Mouse (Mus musculus) hindbrain, embryonic 10.5 days (tissue): ENCODE measurements at regions not wholly inside any gene's neighbourhood (a gene's known extent, or its start where the extent isn't known, plus 50 kb on each side); places are given as distances from the start of the nearest gene placed in this dataset.

Experiments
- DNase-seq: peaks from one replicate; pipeline ENCODE4 v3.0.0-alpha.2; 2017; ENCODE audit warnings: low spot score
- H3K27ac ChIP-seq: fragments of 300-500 bp; sonication (generic); 2 replicates; pipeline ENCODE4 v1.5.1; 2016; ENCODE audit warnings: mild to moderate bottlenecking, moderate library complexity
- H3K27me3 ChIP-seq: fragments of 300-500 bp; sonication (generic); 2 replicates; pipeline ENCODE4 v1.6.1; 2016; ENCODE audit warnings: mild to moderate bottlenecking; ENCODE audit not compliant: poor library complexity, insufficient read depth, severe bottlenecking
- H3K36me3 ChIP-seq: fragments of 300-500 bp; sonication (generic); 2 replicates; pipeline ENCODE4 v1.6.1; 2016; ENCODE audit warnings: mild to moderate bottlenecking, moderate library complexity
- H3K4me1 ChIP-seq: fragments of 300-500 bp; sonication (generic); replicated peaks from 2 replicates; pipeline ENCODE4 v1.6.1; 2016; ENCODE audit warnings: mild to moderate bottlenecking
- H3K4me3 ChIP-seq: fragments of 300-500 bp; sonication (generic); 2 replicates; pipeline ENCODE4 v1.5.1; 2016; ENCODE audit warnings: mild to moderate bottlenecking, moderate library complexity
- H3K9me3 ChIP-seq: fragments of 300-500 bp; sonication (generic); 2 replicates; pipeline ENCODE4 v1.6.1; 2016; ENCODE audit warnings: mild to moderate bottlenecking, moderate library complexity
- WGBS: fragments of 180-500 bp; shearing (Covaris S2); methylation state at CpG from one replicate; pipeline ENCODE4 v1.1.7; 2016; 5-methylcytosine and 5-hydroxymethylcytosine counted together

DNA sequence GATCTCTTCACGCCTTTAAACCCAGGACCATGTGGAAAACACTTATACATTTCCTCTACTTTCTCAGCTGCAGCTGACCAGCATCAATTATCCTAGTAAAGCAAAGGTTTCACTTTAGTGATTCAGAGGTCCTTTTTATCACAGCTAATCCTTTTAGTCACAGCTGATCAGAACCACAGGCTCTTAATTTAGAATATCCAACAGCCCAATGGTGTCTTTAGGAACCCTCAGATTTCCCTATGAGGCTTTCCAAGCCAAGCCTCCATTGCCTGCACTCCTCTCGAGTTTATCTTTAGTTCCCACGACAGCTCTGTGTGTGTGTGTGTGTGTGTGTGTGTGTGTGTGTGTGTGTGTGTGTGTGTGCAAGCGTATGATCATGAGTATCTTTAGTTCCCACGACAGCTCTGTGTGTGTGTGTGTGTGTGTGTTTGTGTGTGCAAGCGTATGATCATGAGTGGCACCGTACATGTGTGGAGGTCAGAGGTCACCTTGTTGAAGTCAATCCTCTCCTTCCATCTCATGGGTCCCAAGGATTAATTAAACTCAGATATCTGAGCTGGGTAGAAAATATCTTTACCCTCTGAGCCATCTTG, 85.4 kb upstream of the Gm34302 start:
- H3K4me3 ChIP-seq: no peak overlapping the region
- no peaks in the 10 kb centered on the region for H3K27me3 ChIP-seq
- DNase-seq: no peak
- H3K27ac ChIP-seq: no peak overlapping the region
- 82% methylated on average over 7 of the region's 7 CpGs for WGBS
- H3K9me3 ChIP-seq: no peaks in the 10 kb centered on the region
- H3K36me3 ChIP-seq: no peaks in the 10 kb centered on the region
- no peaks in the 10 kb centered on the region for H3K4me1 ChIP-seq

DNA sequence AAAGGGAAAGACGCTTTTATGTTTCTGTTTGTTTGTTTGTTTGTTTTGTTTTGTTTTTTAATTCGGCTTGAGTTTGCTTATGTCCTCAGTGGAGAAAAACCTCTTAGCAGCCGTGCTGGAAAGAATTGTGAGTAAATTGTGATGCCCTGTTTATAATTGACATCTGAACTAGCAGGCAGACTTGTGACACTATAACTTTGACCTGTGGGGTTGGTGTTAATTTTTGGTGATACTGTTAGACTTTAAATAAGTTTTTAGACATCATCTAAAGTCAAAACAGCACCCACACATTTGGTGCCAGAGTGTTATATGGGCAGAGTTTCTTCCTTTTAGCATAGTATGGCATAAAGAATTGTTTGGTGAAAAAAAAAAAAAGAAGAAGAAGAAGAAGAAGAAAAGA, 84.0 kb upstream of the Gm34302 start:
- 87% methylated on average over 3 of the region's 3 CpGs for WGBS
- Histone ChIP-seq H3K27me3 (no peaks in the 10 kb centered on the region), H3K27ac (no peak overlapping the region), H3K4me3 (no peak overlapping the region), H3K9me3 (no peaks in the 10 kb centered on the region), H3K36me3 (no peaks in the 10 kb centered on the region), H3K4me1 (no peaks in the 10 kb centered on the region)
- DNase-seq: no peak

DNA sequence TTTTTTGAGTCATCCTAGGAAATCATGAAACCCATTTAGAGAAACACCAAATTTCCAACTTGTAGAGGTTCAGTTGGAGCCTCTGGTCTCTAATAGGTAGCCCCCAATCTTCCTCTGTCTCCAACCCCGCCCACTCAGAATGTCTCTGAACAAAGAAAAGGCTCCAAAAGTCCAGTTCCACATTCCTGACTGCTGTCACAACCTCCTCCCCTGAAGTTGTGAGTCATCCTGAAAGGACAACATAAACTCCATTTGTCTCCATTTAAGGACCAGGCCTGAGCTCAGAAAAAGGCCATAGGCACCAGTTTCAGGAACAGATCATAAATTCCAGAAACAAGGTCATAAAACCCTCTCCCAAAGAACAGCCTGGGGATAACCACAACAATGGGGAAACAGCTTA, 79.4 kb upstream of the Gm34302 start:
- H3K9me3 ChIP-seq: no peaks in the 10 kb centered on the region
- H3K27me3 ChIP-seq: no peaks in the 10 kb centered on the region
- no peak overlapping the region for H3K27ac ChIP-seq
- no peaks in the 10 kb centered on the region for H3K4me1 ChIP-seq
- WGBS: 87% methylated on average over 1 of the region's 1 CpGs
- no peak overlapping the region for H3K4me3 ChIP-seq
- DNase-seq: no peak
- no peaks in the 10 kb centered on the region for H3K36me3 ChIP-seq

DNA sequence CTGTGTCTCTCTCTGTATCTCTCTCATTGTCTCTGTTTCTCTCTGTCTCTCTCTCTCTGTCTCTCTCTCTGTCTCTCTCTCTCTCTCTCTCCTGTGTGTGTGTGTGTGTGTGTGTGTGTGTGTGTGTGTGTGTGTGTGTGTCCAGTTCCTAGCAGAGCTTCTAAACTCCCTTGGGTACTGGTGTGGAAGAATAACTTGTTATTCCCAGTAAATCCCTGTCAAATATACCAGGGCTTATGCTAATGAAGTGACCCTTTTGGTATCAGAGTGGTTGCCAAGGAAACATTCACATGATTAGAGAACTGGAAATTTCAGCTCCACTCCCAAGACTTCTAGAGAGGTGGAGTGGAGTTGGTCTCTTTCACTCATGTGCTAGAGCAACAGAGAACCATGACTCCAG, 78.9 kb upstream of the Gm34302 start:
- Histone ChIP-seq H3K9me3 (no peaks in the 10 kb centered on the region), H3K4me1 (no peaks in the 10 kb centered on the region), H3K36me3 (no peaks in the 10 kb centered on the region), H3K27ac (no peak overlapping the region), H3K4me3 (no peak overlapping the region), H3K27me3 (no peaks in the 10 kb centered on the region)
- DNase-seq: no peak

DNA sequence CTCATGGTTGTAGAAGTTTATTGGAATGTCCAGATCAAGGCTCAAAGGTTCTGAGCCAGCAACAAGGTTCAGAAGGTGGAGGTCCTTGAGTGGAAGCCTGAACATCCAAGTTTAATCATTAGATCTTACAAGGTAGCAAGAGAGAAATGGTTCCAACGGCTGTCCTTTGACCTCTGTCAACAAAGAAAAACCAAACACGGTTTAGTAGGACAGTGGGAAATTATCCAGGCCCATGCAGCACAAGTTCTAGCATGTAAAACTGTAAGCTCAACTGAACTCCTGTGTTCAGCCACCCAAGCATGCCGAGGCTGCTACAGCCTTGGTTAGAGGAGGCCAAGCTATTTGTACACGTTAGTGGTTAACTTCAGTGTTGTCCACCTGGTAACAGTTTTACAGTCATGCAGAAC, 77.1 kb upstream of the Gm34302 start:
- 90% methylated on average over 4 of the region's 4 CpGs for WGBS
- Histone ChIP-seq H3K4me1 (no peaks in the 10 kb centered on the region), H3K27me3 (no peaks in the 10 kb centered on the region), H3K9me3 (no peaks in the 10 kb centered on the region), H3K36me3 (no peaks in the 10 kb centered on the region), H3K27ac (no peak overlapping the region), H3K4me3 (no peak overlapping the region)
- DNase-seq: no peak

DNA sequence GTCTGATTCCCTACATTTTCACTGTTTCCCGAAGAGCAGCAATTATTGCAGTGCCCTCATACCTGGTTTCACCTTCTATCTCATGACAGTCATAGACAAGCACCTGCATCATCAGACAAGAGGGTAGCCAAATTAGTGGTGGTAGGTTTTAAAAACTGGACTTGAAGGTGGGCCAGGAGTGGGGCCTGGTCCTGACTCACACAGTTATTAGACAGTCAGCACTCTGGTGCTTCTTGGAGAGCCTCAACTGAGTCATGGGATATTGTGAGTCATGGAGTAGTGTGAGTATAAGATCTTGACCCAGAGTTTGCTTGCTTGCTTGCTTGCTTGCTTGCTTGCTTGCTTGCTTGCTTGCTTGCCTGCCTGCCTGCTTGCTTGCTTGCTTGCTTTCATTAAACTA, 73.1 kb upstream of the Gm34302 start:
- no peaks in the 10 kb centered on the region for H3K4me1 ChIP-seq
- no peak overlapping the region for H3K27ac ChIP-seq
- 87% methylated on average over 1 of the region's 1 CpGs for WGBS
- DNase-seq: no peak
- H3K9me3 ChIP-seq: no peaks in the 10 kb centered on the region
- no peaks in the 10 kb centered on the region for H3K36me3 ChIP-seq
- no peaks in the 10 kb centered on the region for H3K27me3 ChIP-seq
- H3K4me3 ChIP-seq: no peak overlapping the region

DNA sequence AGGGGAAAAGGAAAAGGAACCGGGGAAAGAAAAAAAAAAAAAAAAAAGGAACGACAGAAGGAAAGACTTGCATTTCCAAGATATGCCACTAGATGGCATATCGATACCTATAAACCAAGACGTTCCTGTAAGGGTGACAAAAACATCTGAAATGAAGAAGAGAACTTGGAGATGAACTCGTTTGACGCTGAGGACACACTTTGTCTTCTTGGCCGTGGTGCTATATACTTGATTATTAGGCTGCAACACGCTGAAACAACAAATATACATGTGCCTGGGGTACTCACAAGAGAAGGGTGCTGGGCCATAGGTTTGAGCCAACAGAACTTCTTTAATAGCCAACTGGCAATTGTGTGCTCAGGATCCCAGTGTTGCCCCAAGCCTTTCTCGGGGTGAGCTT, 71.2 kb upstream of the Gm34302 start:
- Histone ChIP-seq H3K4me1 (no peaks in the 10 kb centered on the region), H3K4me3 (no peak overlapping the region), H3K27me3 (no peaks in the 10 kb centered on the region), H3K27ac (no peak overlapping the region), H3K36me3 (no peaks in the 10 kb centered on the region), H3K9me3 (no peaks in the 10 kb centered on the region)
- 12% methylated on average over 9 of the region's 9 CpGs for WGBS
- peak; percentile 18 for DNase-seq

DNA sequence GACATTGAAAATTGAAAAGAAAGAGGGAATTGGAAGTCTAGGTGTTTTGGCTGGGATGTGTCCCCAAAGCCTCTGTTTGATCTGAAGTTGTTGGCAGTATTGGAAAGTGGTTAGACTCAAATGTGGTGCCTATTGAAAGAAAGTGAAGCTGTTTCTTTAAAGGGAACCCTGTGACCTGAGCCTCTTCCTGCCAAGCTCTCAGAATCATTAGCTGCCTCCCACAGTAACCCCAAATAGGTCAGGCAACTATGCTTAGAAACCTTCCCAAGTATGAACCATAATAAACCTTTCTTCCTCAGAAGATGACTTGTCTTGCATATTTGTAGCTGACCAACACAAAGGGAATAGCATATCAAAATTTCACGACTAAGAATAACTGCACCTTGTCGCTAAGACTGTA, 69.7 kb upstream of the Gm34302 start:
- no peaks in the 10 kb centered on the region for H3K4me1 ChIP-seq
- H3K4me3 ChIP-seq: no peak overlapping the region
- DNase-seq: no peak
- no peaks in the 10 kb centered on the region for H3K27me3 ChIP-seq
- no peaks in the 10 kb centered on the region for H3K36me3 ChIP-seq
- H3K27ac ChIP-seq: no peak overlapping the region
- WGBS: 86% methylated on average over 2 of the region's 2 CpGs
- H3K9me3 ChIP-seq: no peaks in the 10 kb centered on the region

DNA sequence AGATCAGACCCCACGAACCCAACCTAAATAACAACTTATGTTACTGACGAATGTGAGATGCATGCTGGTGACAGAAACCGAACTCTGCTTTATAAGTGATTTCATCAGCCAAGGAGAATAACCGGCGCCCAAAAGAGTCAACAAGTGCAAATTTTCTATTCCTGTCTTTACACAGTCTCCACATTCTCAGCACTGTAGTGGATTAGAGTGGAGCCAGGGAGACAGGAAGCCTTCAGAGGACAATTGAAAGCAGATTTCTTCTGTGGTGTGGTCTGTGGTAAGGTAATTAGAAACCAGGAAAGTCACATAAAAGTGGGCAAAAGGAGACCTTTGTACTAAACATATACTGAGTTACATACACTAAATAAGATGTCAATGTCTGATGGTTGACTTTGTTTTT, 68.0 kb upstream of the Gm34302 start:
- H3K27me3 ChIP-seq: no peaks in the 10 kb centered on the region
- H3K27ac ChIP-seq: no peak overlapping the region
- no peaks in the 10 kb centered on the region for H3K36me3 ChIP-seq
- no peaks in the 10 kb centered on the region for H3K9me3 ChIP-seq
- WGBS: 79% methylated on average over 5 of the region's 5 CpGs
- no peaks in the 10 kb centered on the region for H3K4me1 ChIP-seq
- DNase-seq: no peak
- H3K4me3 ChIP-seq: no peak overlapping the region

DNA sequence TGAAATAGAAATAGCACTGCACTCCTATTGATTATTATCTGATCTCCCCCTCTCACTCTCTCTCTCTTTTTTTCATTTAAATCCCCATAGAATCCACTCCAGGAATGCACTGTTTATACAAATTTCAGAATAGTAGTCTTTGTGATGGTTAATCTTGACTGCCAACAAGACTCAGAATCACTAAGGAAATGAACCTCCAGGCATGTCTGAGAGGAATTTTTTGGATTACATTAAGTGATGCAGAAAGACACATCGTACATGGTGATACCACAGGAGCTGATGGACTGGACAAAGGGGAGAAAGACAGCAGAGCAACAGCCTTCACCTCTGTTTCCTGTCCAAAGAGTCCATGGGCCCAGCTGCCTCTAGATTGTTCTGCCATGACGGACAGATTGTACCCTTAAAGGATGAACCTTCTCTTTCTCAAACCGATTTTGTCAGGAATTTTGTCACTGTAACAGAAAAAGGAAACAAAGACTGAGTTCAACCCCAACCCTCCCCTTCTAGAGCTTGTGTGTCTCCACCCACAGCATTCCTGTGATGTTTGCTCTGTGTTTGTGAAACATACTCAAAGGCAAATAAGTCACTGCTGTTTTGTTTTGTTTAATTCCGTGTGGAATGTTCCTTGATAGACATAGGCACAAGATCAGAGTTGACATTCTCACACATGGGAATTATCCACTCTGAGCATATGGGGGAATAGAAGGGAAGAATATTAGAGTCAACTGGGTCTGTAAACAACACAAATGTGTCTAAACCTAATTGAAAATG, 59.1 kb upstream of the Gm34302 start:
- Histone ChIP-seq H3K27ac (no peak overlapping the region), H3K4me3 (no peak overlapping the region), H3K36me3 (no peaks in the 10 kb centered on the region), H3K9me3 (no peaks in the 10 kb centered on the region), H3K4me1 (no peaks in the 10 kb centered on the region), H3K27me3 (no peaks in the 10 kb centered on the region)
- WGBS: 64% methylated on average over 4 of the region's 4 CpGs
- no peak for DNase-seq

DNA sequence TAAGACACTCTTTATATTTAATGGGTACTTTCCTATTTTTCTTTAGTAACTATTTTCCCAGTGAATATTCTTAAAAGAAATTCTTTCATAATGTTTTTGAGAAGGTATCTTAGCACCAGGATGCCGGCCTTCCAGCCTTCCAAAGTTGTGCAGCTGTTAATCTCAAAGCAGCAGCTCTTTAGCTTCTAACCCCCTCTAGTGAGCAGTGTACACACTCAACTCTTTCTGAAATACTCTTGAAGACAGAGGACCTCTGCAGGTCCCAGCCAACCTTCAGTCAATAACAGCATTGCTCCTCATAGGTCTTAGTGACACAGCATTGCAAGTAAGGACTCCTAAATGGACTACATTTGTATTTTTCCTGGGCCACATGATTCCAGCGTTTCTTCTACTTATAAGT, 55.2 kb upstream of the Gm34302 start:
- no peaks in the 10 kb centered on the region for H3K27me3 ChIP-seq
- H3K36me3 ChIP-seq: no peaks in the 10 kb centered on the region
- no peak overlapping the region for H3K4me3 ChIP-seq
- 79% methylated on average over 2 of the region's 2 CpGs for WGBS
- no peak for DNase-seq
- H3K9me3 ChIP-seq: no peaks in the 10 kb centered on the region
- H3K4me1 ChIP-seq: no peaks in the 10 kb centered on the region
- H3K27ac ChIP-seq: no peak overlapping the region

DNA sequence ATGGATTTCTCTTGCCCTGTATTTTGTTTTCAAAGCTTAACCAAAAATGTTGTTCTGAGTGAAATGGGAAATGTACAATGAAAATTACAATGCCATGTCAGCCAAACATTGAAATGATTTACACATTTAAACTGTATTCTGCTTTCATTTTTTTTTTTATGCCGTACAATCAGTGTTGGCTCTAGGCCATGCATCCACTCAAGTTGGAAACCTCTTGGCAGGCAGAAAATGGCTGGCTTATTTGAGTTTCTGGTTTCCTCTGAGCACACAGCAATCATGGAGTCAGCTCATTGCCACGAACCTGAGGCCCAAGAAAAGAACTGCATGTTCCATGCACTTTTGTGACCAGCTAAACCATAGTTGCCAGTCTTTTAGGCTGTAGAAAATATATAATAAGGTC, 50.5 kb upstream of the Gm34302 start:
- H3K4me3 ChIP-seq: no peak overlapping the region
- no peak overlapping the region for H3K27ac ChIP-seq
- 88% methylated on average over 2 of the region's 2 CpGs for WGBS
- no peaks in the 10 kb centered on the region for H3K36me3 ChIP-seq
- H3K4me1 ChIP-seq: no peaks in the 10 kb centered on the region
- DNase-seq: no peak
- no peaks in the 10 kb centered on the region for H3K27me3 ChIP-seq
- H3K9me3 ChIP-seq: no peaks in the 10 kb centered on the region
